Mouse (Mus musculus) ES-E14 (cell line): ENCODE results near the gene Srgn.
"Not testable (repeated sequence)": the region's sequence is repeated elsewhere in the genome, so short reads cannot be mapped to it uniquely, and the experiment has no call there.

ENCODE experiments used
- CHD2 ChIP-seq: IDR thresholded peaks from 2 replicates; pipeline ENCODE4 v1.6.1; 2014; ENCODE audit warnings: mild to moderate bottlenecking, low read depth, low read length, inconsistent platforms
- ZNF384 ChIP-seq: IDR thresholded peaks from 2 replicates; pipeline ENCODE4 v1.6.1; 2012; ENCODE audit warnings: low read depth, low read length, inconsistent platforms

GRCm38 (mm10) chr10:62452001-62452400 lies 75.2 kb downstream of the Srgn start:
- TF ChIP-seq ZNF384, CHD2: not testable (repeated sequence)
